21 mouse cellular contexts compared by ENCODE assay signal in genomic region chr2:4196041-4196440, GRCm38 (mm10).
A peak's percentile ranks its signal among the peaks of the same experiment; 100 is the strongest.
DNase-seq lines count a peak whose midpoint lies in the region; ATAC-seq and TF ChIP-seq lines count a peak whose summit lies in the region.
"Had no signal": no experiment of that assay in that cellular context is flagged by ENCODE, and none has a peak within 500 bp of the region (broad histone marks: within the 10 kb centered on the region; RNA-seq: fewer than 3 reads in every experiment).

No protein-coding gene starts in this region.

- WGBS in kidney, adult 2 months, result 83% methylated on average over 4 of the region's 4 CpGs
- WGBS in kidney, embryonic 16.5 days, result 75% methylated on average over 4 of the region's 4 CpGs
- WGBS in midbrain, postnatal 0 days, result 76% methylated on average over 4 of the region's 4 CpGs
- 77% methylated on average over 4 of the region's 4 CpGs for WGBS in midbrain, embryonic 14.5 days

- TF ChIP-seq POLR2A in kidney, adult 2 months (IDR thresholded peaks at IDR 0.05; ENCODE audit: low read depth, low read length), result no peak

- no peaks in the 10 kb centered on the region for H3K27me3 ChIP-seq in kidney, adult 2 months (replicated peaks; ENCODE audit: control insufficient read depth, insufficient read depth, low read length)
- H3K27me3 ChIP-seq in kidney, embryonic 16.5 days (ENCODE audit: insufficient read depth, low read length), result no peaks in the 10 kb centered on the region
- H3K27me3 ChIP-seq in midbrain, postnatal 0 days (ENCODE audit: insufficient read depth, low read length), result no peaks in the 10 kb centered on the region
- H3K27me3 ChIP-seq in midbrain, embryonic 14.5 days (ENCODE audit: control insufficient read depth, insufficient read depth, low read length), result no peaks in the 10 kb centered on the region
- H3K27me3 ChIP-seq: CH12.LX; forebrain, embryonic 13.5 days; heart, embryonic 15.5 days; limb, embryonic 12.5 days; liver, embryonic 15.5 days; megakaryocyte, embryonic 14.5 days had no signal

- H3K27ac ChIP-seq in kidney, adult 2 months (ENCODE audit: insufficient read depth, low read depth, low read length), result no peak overlapping the region
- H3K27ac ChIP-seq in kidney, embryonic 16.5 days (ENCODE audit: low read length), result no peak overlapping the region
- no peak overlapping the region for H3K27ac ChIP-seq in midbrain, postnatal 0 days (ENCODE audit: low read depth, low read length)
- no peak overlapping the region for H3K27ac ChIP-seq in midbrain, embryonic 14.5 days (replicated peaks; ENCODE audit: low read depth, low read length)
- H3K27ac ChIP-seq: embryonic facial prominence, embryonic 10.5 days; forebrain, embryonic 13.5 days; heart, embryonic 15.5 days; hindbrain, embryonic 14.5 days; limb, embryonic 12.5 days; liver, embryonic 15.5 days had no signal

- no peak overlapping the region for H3K4me2 ChIP-seq in kidney, embryonic 16.5 days (replicated peaks; ENCODE audit: low read depth, low read length)
- H3K4me2 ChIP-seq in midbrain, postnatal 0 days (ENCODE audit: low read depth, low read length, poor library complexity, severe bottlenecking), result no peak overlapping the region
- H3K4me2 ChIP-seq in midbrain, embryonic 14.5 days (ENCODE audit: low read length), result no peak overlapping the region
- H3K4me2 ChIP-seq: forebrain, embryonic 13.5 days; heart, embryonic 15.5 days; hindbrain, embryonic 14.5 days; limb, embryonic 12.5 days; liver, embryonic 15.5 days had no signal

- no peak overlapping the region for H3K4me3 ChIP-seq in kidney, adult 2 months (ENCODE audit: insufficient read depth, low read depth, low read length)
- H3K4me3 ChIP-seq in kidney, embryonic 16.5 days (ENCODE audit: low read length), result no peak overlapping the region
- H3K4me3 ChIP-seq in midbrain, postnatal 0 days (ENCODE audit: low read depth, low read length), result no peak overlapping the region
- H3K4me3 ChIP-seq in midbrain, embryonic 14.5 days (replicated peaks; ENCODE audit: low read depth, low read length), result no peak overlapping the region
- H3K4me3 ChIP-seq: embryonic facial prominence, embryonic 10.5 days; forebrain, embryonic 13.5 days; heart, embryonic 15.5 days; limb, embryonic 12.5 days; liver, embryonic 15.5 days; megakaryocyte, embryonic 14.5 days had no signal

- TF ChIP-seq CTCF in kidney, adult 2 months (conservative IDR thresholded peaks at IDR 0.05; ENCODE audit: insufficient read depth, insufficient read length, low read depth, low read length), result no peak
- no peak for TF ChIP-seq CTCF in midbrain, postnatal 0 days (IDR thresholded peaks at IDR 0.05)

- H3K36me3 ChIP-seq in kidney, adult 2 months (ENCODE audit: control insufficient read depth, insufficient read depth, low read length), result no peaks in the 10 kb centered on the region
- no peaks in the 10 kb centered on the region for H3K36me3 ChIP-seq in kidney, embryonic 16.5 days (ENCODE audit: insufficient read depth, low read length)
- no peaks in the 10 kb centered on the region for H3K36me3 ChIP-seq in midbrain, postnatal 0 days (ENCODE audit: insufficient read depth, low read length)
- no peaks in the 10 kb centered on the region for H3K36me3 ChIP-seq in midbrain, embryonic 14.5 days (ENCODE audit: control insufficient read depth, insufficient read depth, low read length)
- H3K36me3 ChIP-seq: embryonic facial prominence, embryonic 10.5 days; heart, embryonic 15.5 days; limb, embryonic 12.5 days; liver, embryonic 15.5 days had no signal

- no peak for ATAC-seq in kidney, embryonic 16.5 days (ENCODE audit: low FRiP score, low TSS enrichment)
- no peak for ATAC-seq in midbrain, postnatal 0 days (ENCODE audit: low FRiP score)
- no peak for ATAC-seq in midbrain, embryonic 14.5 days (ENCODE audit: low FRiP score, low TSS enrichment)
- ATAC-seq in megakaryocyte, adult 5-6 weeks (ENCODE audit: poor library complexity, severe bottlenecking), result no peak
- ATAC-seq: forebrain, embryonic 13.5 days; intestine, embryonic 16.5 days; midbrain, embryonic 16.5 days had no signal

- H3K9ac ChIP-seq in kidney, embryonic 16.5 days (replicated peaks; ENCODE audit: low read length), result no peak overlapping the region
- H3K9ac ChIP-seq in midbrain, postnatal 0 days (replicated peaks; ENCODE audit: low read length, poor library complexity, severe bottlenecking), result no peak overlapping the region
- H3K9ac ChIP-seq in midbrain, embryonic 14.5 days (replicated peaks; ENCODE audit: low read length), result no peak overlapping the region
- H3K9ac ChIP-seq: forebrain, embryonic 13.5 days; heart, embryonic 15.5 days; hindbrain, embryonic 14.5 days; limb, embryonic 12.5 days; liver, embryonic 15.5 days had no signal

- peak; percentile 8 to 32 for DNase-seq in cerebellum, adult 18-20 months
- no peak for DNase-seq in cerebellum, postnatal 36 days
- DNase-seq in kidney, adult 2 months, result peak; percentile 9
- peak; percentile 64 for DNase-seq in midbrain, postnatal 0 days (ENCODE audit: low spot score)
- DNase-seq in midbrain, embryonic 14.5 days, result no peak
- no peak for DNase-seq in layer of hippocampus, postnatal 10 days (ENCODE audit: low spot score in 2 of 2)
- DNase-seq: gastrocnemius, postnatal 25 days; right cerebral cortex, adult 18-20 months; thymus, adult 18-20 months had no signal

- H3K9me3 ChIP-seq in kidney, embryonic 16.5 days (ENCODE audit: low read length), result no peaks in the 10 kb centered on the region
- no peaks in the 10 kb centered on the region for H3K9me3 ChIP-seq in midbrain, postnatal 0 days (ENCODE audit: low read length)
- no peaks in the 10 kb centered on the region for H3K9me3 ChIP-seq in midbrain, embryonic 14.5 days (ENCODE audit: control insufficient read depth, low read length)
- H3K9me3 ChIP-seq: embryonic facial prominence, embryonic 10.5 days; forebrain, embryonic 13.5 days; heart, embryonic 15.5 days; limb, embryonic 12.5 days; liver, embryonic 15.5 days; megakaryocyte, embryonic 14.5 days had no signal

- H3K4me1 ChIP-seq in kidney, adult 2 months (ENCODE audit: control insufficient read depth, insufficient read depth, low read length), result no peaks in the 10 kb centered on the region
- no peaks in the 10 kb centered on the region for H3K4me1 ChIP-seq in kidney, embryonic 16.5 days (ENCODE audit: insufficient read depth, low read length)
- H3K4me1 ChIP-seq in midbrain, postnatal 0 days (ENCODE audit: insufficient read depth, low read length), result no peaks in the 10 kb centered on the region
- H3K4me1 ChIP-seq in midbrain, embryonic 14.5 days (ENCODE audit: control insufficient read depth, insufficient read depth, low read length), result peaks cover 13% of the 10 kb centered on the region
- H3K4me1 ChIP-seq: embryonic facial prominence, embryonic 10.5 days; heart, embryonic 15.5 days; limb, embryonic 12.5 days; liver, embryonic 15.5 days; megakaryocyte, embryonic 14.5 days had no signal

Comparison
In these comparisons a context has a peak if more than half of its experiments do, and no peak if none do; other contexts are left out.
1. DNase-seq: peak in cerebellum, adult 18-20 months (2 of 2), kidney, adult 2 months (single experiment) and midbrain, postnatal 0 days (single experiment); none in cerebellum, postnatal 36 days (0 of 2), midbrain, embryonic 14.5 days (single experiment) and layer of hippocampus, postnatal 10 days (0 of 2).